Mouse (Mus musculus): ENCODE results near the gene Emc10. TPM values are rescaled to one million over a fixed set of nuclear protein-coding genes. Genes with fewer than 3 reads are reported as not detected.

Gene Emc10
- polyA plus RNA-seq (2015; fragmentation: Nextera tagmentation; extraction: Ambion mirVana) = 140 and 149 TPM in 2 replicates

GRCm38 (mm10) chr7:44495992-44496770, at the start of gene Emc10, which contains the start of gene Fam71e1:
TSS of gene Emc10 (minus strand) at chr7:44496529.
TSS of gene Fam71e1 (plus strand) at chr7:44496581.
- peak within 1 kb of the TSS; percentile 86 for H3K4me3 ChIP-seq (replicated peaks)
- peak within 1 kb of the TSS; percentile 90 for H3K9ac ChIP-seq
- H3K4me1 ChIP-seq = peaks cover 22% of the 10 kb centered on the region
- H3K27ac ChIP-seq (replicated peaks) = peak within 1 kb of the TSS; percentile 95
- under 1% methylated on average over 58 of the region's 58 CpGs for WGBS
- peak within 1 kb of the TSS; percentile 95 for H3K4me2 ChIP-seq (replicated peaks)
- ATAC-seq (ENCODE audit: insufficient number of reproducible peaks, low FRiP score, low TSS enrichment, low read depth) = peak; percentile 94
- H3K27me3 ChIP-seq = no peaks in the 10 kb centered on the region; the same call in 1 of the 2 replicates
- no peaks in the 10 kb centered on the region for H3K9me3 ChIP-seq (replicated peaks)
- H3K36me3 ChIP-seq = peaks cover 30% of the 10 kb centered on the region

GRCm38 (mm10) chr7:44543071-44543470, 46.7 kb upstream of the Emc10 start:
- no peak overlapping the region for H3K27ac ChIP-seq (replicated peaks)
- H3K36me3 ChIP-seq = peaks cover 49% of the 10 kb centered on the region
- H3K4me2 ChIP-seq (replicated peaks) = no peak overlapping the region
- no peak for ATAC-seq (ENCODE audit: insufficient number of reproducible peaks, low FRiP score, low TSS enrichment, low read depth)
- H3K9me3 ChIP-seq (replicated peaks) = no peaks in the 10 kb centered on the region
- WGBS = 74% methylated on average over 12 of the region's 12 CpGs
- H3K4me1 ChIP-seq = peaks cover 12% of the 10 kb centered on the region
- no peaks in the 10 kb centered on the region for H3K27me3 ChIP-seq
- H3K4me3 ChIP-seq (replicated peaks) = no peak overlapping the region
- H3K9ac ChIP-seq = no peak overlapping the region

GRCm38 (mm10) chr7:44542555-44542954, 46.2 kb upstream of the Emc10 start:
- WGBS = 91% methylated on average over 11 of the region's 11 CpGs
- Histone ChIP-seq H3K27ac (replicated peaks) (no peak overlapping the region), H3K4me1 (peaks cover 7% of the 10 kb centered on the region), H3K9me3 (replicated peaks) (no peaks in the 10 kb centered on the region), H3K27me3 (no peaks in the 10 kb centered on the region), H3K4me2 (replicated peaks) (no peak overlapping the region), H3K9ac (no peak overlapping the region), H3K36me3 (peaks cover 54% of the 10 kb centered on the region), H3K4me3 (replicated peaks) (no peak overlapping the region)
- no peak for ATAC-seq (ENCODE audit: insufficient number of reproducible peaks, low FRiP score, low TSS enrichment, low read depth)

- no peak for ATAC-seq (ENCODE audit: insufficient number of reproducible peaks, low FRiP score, low TSS enrichment, low read depth)
- H3K4me1 ChIP-seq = no peaks in the 10 kb centered on the region
- H3K36me3 ChIP-seq = peaks cover 87% of the 10 kb centered on the region
- 90% methylated on average over 41 of the region's 41 CpGs for WGBS
- no peak overlapping the region for H3K27ac ChIP-seq (replicated peaks)
- H3K4me3 ChIP-seq (replicated peaks) = no peak overlapping the region
- no peak overlapping the region for H3K4me2 ChIP-seq (replicated peaks)
- no peaks in the 10 kb centered on the region for H3K27me3 ChIP-seq
- no peak overlapping the region for H3K9ac ChIP-seq
- H3K9me3 ChIP-seq (replicated peaks) = no peaks in the 10 kb centered on the region
These were observed 42.7 kb upstream of the Emc10 start for GRCm38 (mm10) chr7:44538756-44539624.

- 91% methylated on average over 13 of the region's 13 CpGs for WGBS
- Histone ChIP-seq H3K4me1 (0 out of 2 replicates have a peak, but pooled peaks cover 5% of the 10 kb centered on the region), H3K27ac (replicated peaks) (no peak overlapping the region), H3K4me2 (replicated peaks) (no peak overlapping the region), H3K9me3 (replicated peaks) (no peaks in the 10 kb centered on the region), H3K27me3 (no peaks in the 10 kb centered on the region), H3K9ac (no peak overlapping the region), H3K36me3 (peaks cover 93% of the 10 kb centered on the region), H3K4me3 (replicated peaks) (no peak overlapping the region)
- no peak for ATAC-seq (ENCODE audit: insufficient number of reproducible peaks, low FRiP score, low TSS enrichment, low read depth)
These were observed 41.2 kb upstream of the Emc10 start for GRCm38 (mm10) chr7:44537496-44537895.

- WGBS = 82% methylated on average over 7 of the region's 7 CpGs
- no peak for ATAC-seq (ENCODE audit: insufficient number of reproducible peaks, low FRiP score, low TSS enrichment, low read depth)
- no peaks in the 10 kb centered on the region for H3K9me3 ChIP-seq (replicated peaks)
- peaks cover 88% of the 10 kb centered on the region for H3K36me3 ChIP-seq
- H3K27ac ChIP-seq (replicated peaks) = no peak overlapping the region
- H3K27me3 ChIP-seq = no peaks in the 10 kb centered on the region
- H3K4me1 ChIP-seq = peaks cover 5% of the 10 kb centered on the region; the same call in 1 of the 2 replicates
- no peak overlapping the region for H3K4me2 ChIP-seq (replicated peaks)
- H3K9ac ChIP-seq = no peak overlapping the region
- no peak overlapping the region for H3K4me3 ChIP-seq (replicated peaks)
These were observed 40.7 kb upstream of the Emc10 start for GRCm38 (mm10) chr7:44537009-44537408.

- Histone ChIP-seq H3K9ac (no peak overlapping the region), H3K4me1 (peaks cover 9% of the 10 kb centered on the region; the same call in 1 of the 2 replicates), H3K9me3 (replicated peaks) (no peaks in the 10 kb centered on the region), H3K27me3 (no peaks in the 10 kb centered on the region), H3K4me2 (replicated peaks) (no peak overlapping the region), H3K36me3 (peaks cover 84% of the 10 kb centered on the region), H3K27ac (replicated peaks) (no peak overlapping the region), H3K4me3 (replicated peaks) (no peak overlapping the region)
- no peak for ATAC-seq (ENCODE audit: insufficient number of reproducible peaks, low FRiP score, low TSS enrichment, low read depth)
- 84% methylated on average over 6 of the region's 6 CpGs for WGBS
These were observed 40.2 kb upstream of the Emc10 start for GRCm38 (mm10) chr7:44536590-44536968.

GRCm38 (mm10) chr7:44535657-44536589, 39.6 kb upstream of the Emc10 start:
- 92% methylated on average over 27 of the region's 27 CpGs for WGBS
- H3K9ac ChIP-seq = no peak overlapping the region
- H3K36me3 ChIP-seq = peaks cover 77% of the 10 kb centered on the region
- no peak overlapping the region for H3K27ac ChIP-seq (replicated peaks)
- peaks cover 9% of the 10 kb centered on the region; the same call in 1 of the 2 replicates for H3K4me1 ChIP-seq
- ATAC-seq (ENCODE audit: insufficient number of reproducible peaks, low FRiP score, low TSS enrichment, low read depth) = no peak
- H3K27me3 ChIP-seq = no peaks in the 10 kb centered on the region
- no peak overlapping the region for H3K4me3 ChIP-seq (replicated peaks)
- no peak overlapping the region for H3K4me2 ChIP-seq (replicated peaks)
- H3K9me3 ChIP-seq (replicated peaks) = no peaks in the 10 kb centered on the region

- WGBS = 82% methylated on average over 19 of the region's 19 CpGs
These were observed 38.5 kb upstream of the Emc10 start for GRCm38 (mm10) chr7:44534656-44535441.

GRCm38 (mm10) chr7:44534242-44534641, 37.9 kb upstream of the Emc10 start:
- Histone ChIP-seq H3K9ac (no peak overlapping the region), H3K4me1 (peaks cover 9% of the 10 kb centered on the region; the same call in 1 of the 2 replicates), H3K27me3 (peaks cover 6% of the 10 kb centered on the region), H3K4me2 (replicated peaks) (no peak overlapping the region), H3K36me3 (peaks cover 61% of the 10 kb centered on the region), H3K9me3 (replicated peaks) (no peaks in the 10 kb centered on the region), H3K27ac (replicated peaks) (no peak overlapping the region), H3K4me3 (replicated peaks) (no peak overlapping the region)
- WGBS = 86% methylated on average over 13 of the region's 13 CpGs
- ATAC-seq (ENCODE audit: insufficient number of reproducible peaks, low FRiP score, low TSS enrichment, low read depth) = no peak

More at GRCm38 (mm10) chr7:44534656-44535441, 38.5 kb upstream of the Emc10 start:
- Histone ChIP-seq H3K9ac (no peak overlapping the region), H3K4me2 (replicated peaks) (no peak overlapping the region), H3K9me3 (replicated peaks) (no peaks in the 10 kb centered on the region), H3K4me1 (peaks cover 9% of the 10 kb centered on the region; the same call in 1 of the 2 replicates), H3K36me3 (peaks cover 67% of the 10 kb centered on the region), H3K27ac (replicated peaks) (no peak overlapping the region), H3K27me3 (peaks cover under 1% of the 10 kb centered on the region; the same call in 1 of the 2 replicates), H3K4me3 (replicated peaks) (no peak overlapping the region)
- ATAC-seq (ENCODE audit: insufficient number of reproducible peaks, low FRiP score, low TSS enrichment, low read depth) = no peak

All from embryonic facial prominence, embryonic 15.5 days (tissue).